Mouse (Mus musculus): Measurements from ENCODE around the gene Lin9. TPM values are rescaled to one million over a fixed set of nuclear protein-coding genes. Genes with fewer than 3 reads are reported as not detected.

Gene Lin9
- total and polyA plus RNA-seq, 3 experiments: 10.2 to 11.1 TPM; not detected in 1

- peak; percentile 66 for DNase-seq (ENCODE audit: low read depth, low spot score)
- TF ChIP-seq ZC3H11A (IDR thresholded peaks at IDR 0.05; ENCODE audit: low read depth, low read length) (no peak), KAT2A (conservative IDR thresholded peaks at IDR 0.05; ENCODE audit: low read depth, low read length) (no peak), TBP (IDR thresholded peaks at IDR 0.05; ENCODE audit: low read depth, low read length) (peak; percentile 92), MAZ (IDR thresholded peaks at IDR 0.05; ENCODE audit: low read depth, low read length) (no peak), GATA1 (IDR thresholded peaks at IDR 0.05; ENCODE audit: low read depth, low read length) (no peak), MAX (IDR thresholded peaks at IDR 0.05; ENCODE audit: low read length) (no peak; the same call in 1 of the 2 replicates), RAD21 (IDR thresholded peaks at IDR 0.05; ENCODE audit: low read depth, low read length) (no peak), MYC (IDR thresholded peaks at IDR 0.05; ENCODE audit: low read depth, low read length) (0 out of 2 replicates have a peak, but pooled peaks have one; percentile 16), CTCF (IDR thresholded peaks at IDR 0.05 in 2 of 3, conservative IDR thresholded peaks at IDR 0.05 in 1 of 3; ENCODE audit: control insufficient read depth in 1 of 3, insufficient read depth in 1 of 3, low read depth in 2 of 3, low read length in 3 of 3, poor library complexity in 1 of 3, severe bottlenecking in 1 of 3) (no peak; a peak in 1 of 6 replicates), POLR2A (IDR thresholded peaks at IDR 0.05; ENCODE audit: control insufficient read depth in 1 of 2, insufficient read depth in 1 of 2, low read depth in 1 of 2, low read length in 2 of 2, poor library complexity in 1 of 2) (peak; percentile 27 to 51; a peak in 1 of 4 replicates), CHD1 (IDR thresholded peaks at IDR 0.05; ENCODE audit: low read depth, low read length) (no peak), HCFC1 (IDR thresholded peaks at IDR 0.05; ENCODE audit: low read depth, low read length) (no peak), POLR2AphosphoS5 (IDR thresholded peaks at IDR 0.05; ENCODE audit: borderline replicate concordance, low read depth, low read length) (no peak), NELFE (IDR thresholded peaks at IDR 0.05; ENCODE audit: low read depth, low read length) (no peak; the same call in 1 of the 2 replicates), SMC3 (IDR thresholded peaks at IDR 0.05; ENCODE audit: low read depth, low read length) (no peak), USF2 (IDR thresholded peaks at IDR 0.05; ENCODE audit: borderline replicate concordance in 1 of 2, insufficient read depth in 1 of 2, low read depth in 1 of 2, low read length in 2 of 2) (no peak)
- Histone ChIP-seq H3K27me3 (ENCODE audit: control insufficient read depth in 1 of 2, insufficient read depth in 2 of 2, low read length in 2 of 2) (no peaks in the 10 kb centered on the region), H3K9ac (ENCODE audit: control insufficient read depth, low read depth, low read length, poor library complexity, severe bottlenecking) (peak overlapping the region; percentile 100), H3K79me2 (ENCODE audit: control insufficient read depth, insufficient read depth, low read length, poor library complexity) (peaks cover 37% of the 10 kb centered on the region), H3K27ac (ENCODE audit: control insufficient read depth, low read depth, low read length) (peak overlapping the region; percentile 80), H3K4me3 (ENCODE audit: control insufficient read depth in 1 of 2, insufficient read depth in 1 of 2, low read depth in 2 of 2, low read length in 2 of 2) (peak overlapping the region; percentile 90 to 97), H3K9me3 (replicated peaks; ENCODE audit: insufficient read depth, low read length) (no peaks in the 10 kb centered on the region), H3K36me3 (ENCODE audit: control insufficient read depth in 1 of 2, insufficient read depth in 2 of 2, low read length in 2 of 2) (peaks cover 0 to 21% of the 10 kb centered on the region in 2 experiments; a peak in 2 of 4 replicates), H3K4me1 (ENCODE audit: control insufficient read depth in 1 of 2, insufficient read depth in 2 of 2, low read length in 2 of 2) (peaks cover 0 to 18% of the 10 kb centered on the region in 2 experiments; a peak in 2 of 4 replicates)
Observed at GRCm38 (mm10) chr1:180639416-180640401, 1.2 kb upstream of the Lin9 start.

GRCm38 (mm10) chr1:180640605-180641125 lies 285 bp upstream of the Lin9 start:
- peak overlapping the region; percentile 100 for H3K9ac ChIP-seq (ENCODE audit: control insufficient read depth, low read depth, low read length, poor library complexity, severe bottlenecking)
- H3K27ac ChIP-seq (ENCODE audit: control insufficient read depth, low read depth, low read length): peak overlapping the region; percentile 80
- TF ChIP-seq MXI1 (IDR thresholded peaks at IDR 0.05; ENCODE audit: low read depth, low read length): 0 out of 2 replicates have a peak, but pooled peaks have one; percentile 12
- TF ChIP-seq ETS1 (IDR thresholded peaks at IDR 0.05; ENCODE audit: low read depth, low read length): 0 out of 2 replicates have a peak, but pooled peaks have one; percentile 3
- TF ChIP-seq SIN3A (IDR thresholded peaks at IDR 0.05; ENCODE audit: low read length): peak; percentile 46
- TF ChIP-seq RAD21 (IDR thresholded peaks at IDR 0.05; ENCODE audit: low read depth, low read length): no peak
- TF ChIP-seq ZC3H11A (IDR thresholded peaks at IDR 0.05; ENCODE audit: low read depth, low read length): no peak
- TF ChIP-seq MAX (IDR thresholded peaks at IDR 0.05; ENCODE audit: low read length): peak; percentile 33; the same call in 1 of the 2 replicates
- TF ChIP-seq MAFK (IDR thresholded peaks at IDR 0.05; ENCODE audit: borderline replicate concordance, low read depth, low read length): no peak
- peak; percentile 22; the same call in 1 of the 2 replicates for TF ChIP-seq POLR2AphosphoS2 (IDR thresholded peaks at IDR 0.05; ENCODE audit: low read length)
- H3K4me3 ChIP-seq (ENCODE audit: control insufficient read depth in 1 of 2, insufficient read depth in 1 of 2, low read depth in 2 of 2, low read length in 2 of 2): peak overlapping the region; percentile 90 to 97
- H3K36me3 ChIP-seq (ENCODE audit: control insufficient read depth in 1 of 2, insufficient read depth in 2 of 2, low read length in 2 of 2): peaks cover 0 to 21% of the 10 kb centered on the region in 2 experiments; a peak in 2 of 4 replicates
- H3K4me1 ChIP-seq (ENCODE audit: control insufficient read depth in 1 of 2, insufficient read depth in 2 of 2, low read length in 2 of 2): peaks cover 0 to 18% of the 10 kb centered on the region in 2 experiments; a peak in 2 of 4 replicates
- no peaks in the 10 kb centered on the region for H3K27me3 ChIP-seq (ENCODE audit: control insufficient read depth in 1 of 2, insufficient read depth in 2 of 2, low read length in 2 of 2)
- peak; percentile 69 for DNase-seq (ENCODE audit: low read depth, low spot score)
- H3K9me3 ChIP-seq (replicated peaks; ENCODE audit: insufficient read depth, low read length): no peaks in the 10 kb centered on the region
- H3K79me2 ChIP-seq (ENCODE audit: control insufficient read depth, insufficient read depth, low read length, poor library complexity): peaks cover 45% of the 10 kb centered on the region
